Mouse (Mus musculus) CH12.LX (cell line): ENCODE data around the gene Homez. TPM values are rescaled to one million over a fixed set of nuclear protein-coding genes. Genes with fewer than 3 reads are reported as not detected.

Source experiments
- DNase-seq: peaks from one replicate; pipeline ENCODE4 v3.0.0-alpha.2; 2013; ENCODE audit errors: extremely low read depth
- H3K27ac ChIP-seq: 2 replicates; pipeline ENCODE4 v1.5.1; 2012; ENCODE audit warnings: low read depth, mild to moderate bottlenecking, control low read depth, moderate library complexity; ENCODE audit not compliant: insufficient read depth
- H3K27me3 ChIP-seq: replicated peaks from 2 replicates; pipeline ENCODE3; 2012; ENCODE audit warnings: inconsistent platforms
- H3K36me3 ChIP-seq, 2 experiments: replicated peaks in 1 of 2; 2 replicates each; pipeline versions ENCODE3 to v1.6.1; 2012; ENCODE audit warnings: inconsistent platforms in 1 of 2, low read length in 1 of 2, mild to moderate bottlenecking in 1 of 2, mixed read lengths in 1 of 2, moderate library complexity in 1 of 2; ENCODE audit not compliant: control insufficient read depth in 1 of 2, insufficient read depth in 1 of 2
- H3K4me1 ChIP-seq, 2 experiments: 2 replicates each; pipeline ENCODE4 v1.6.1; 2012; ENCODE audit warnings: inconsistent platforms in 1 of 2, moderate library complexity in 1 of 2; ENCODE audit not compliant: insufficient read depth in 2 of 2, control insufficient read depth in 1 of 2
- H3K4me2 ChIP-seq: 2 replicates; pipeline ENCODE4 v1.6.1; 2012; ENCODE audit warnings: low read depth, mild to moderate bottlenecking, control low read depth; ENCODE audit not compliant: poor library complexity, insufficient read depth, severe bottlenecking
- H3K4me3 ChIP-seq, 3 experiments: fragments of 150-350 bp in 1 of 3; sonication (generic) in 1 of 3; replicated peaks in 1 of 3; 2 replicates each; pipeline versions ENCODE3 to v1.5.1; 2011 to 2012; ENCODE audit warnings: low read depth in 2 of 3, low read length in 2 of 3, mild to moderate bottlenecking in 2 of 3, moderate library complexity in 2 of 3, control low read depth in 1 of 3, improper control_type of control experiment in 1 of 3, inconsistent platforms in 1 of 3, mixed read lengths in 1 of 3; ENCODE audit not compliant: poor library complexity in 1 of 3
- H3K79me2 ChIP-seq: replicated peaks from 2 replicates; pipeline ENCODE4 v1.6.1; 2012; ENCODE audit warnings: mild to moderate bottlenecking, moderate library complexity; ENCODE audit not compliant: control insufficient read depth, poor library complexity, insufficient read depth, severe bottlenecking; ENCODE audit errors: extremely low read depth
- H3K9ac ChIP-seq: 2 replicates; pipeline ENCODE4 v1.6.1; 2012; ENCODE audit warnings: low read depth, mild to moderate bottlenecking, control low read depth, moderate library complexity; ENCODE audit not compliant: insufficient read depth
- H3K9me3 ChIP-seq: replicated peaks from 2 replicates; pipeline ENCODE3; 2012; ENCODE audit warnings: low read length, inconsistent platforms, mixed read lengths
- CTCF ChIP-seq, 2 experiments: IDR thresholded peaks in 1 of 2; conservative IDR thresholded peaks in 1 of 2; 2 replicates each; pipeline ENCODE4 v1.5.1; 2011 to 2012; ENCODE audit warnings: low read depth in 2 of 2, low read length in 2 of 2, improper control_type of control experiment in 1 of 2, inconsistent platforms in 1 of 2, mild to moderate bottlenecking in 1 of 2, moderate library complexity in 1 of 2
- ETS1 ChIP-seq: conservative IDR thresholded peaks from 2 replicates; pipeline ENCODE4 v1.6.1; 2012; ENCODE audit warnings: low read depth, mild to moderate bottlenecking, inconsistent platforms, low read length, improper control_type of control experiment, moderate library complexity
- GABPA ChIP-seq: IDR thresholded peaks from 2 replicates; pipeline ENCODE4 v1.6.1; 2012; ENCODE audit warnings: low read depth, low read length, improper control_type of control experiment, inconsistent platforms; ENCODE audit not compliant: insufficient replicate concordance
- HCFC1 ChIP-seq: IDR thresholded peaks from 2 replicates; pipeline ENCODE4 v1.6.1; 2012; ENCODE audit warnings: low read depth, mild to moderate bottlenecking, inconsistent platforms, low read length, improper control_type of control experiment
- MAX ChIP-seq: IDR thresholded peaks from 2 replicates; pipeline ENCODE4 v1.6.1; 2011; ENCODE audit warnings: low read length, improper control_type of control experiment
- MYC ChIP-seq: IDR thresholded peaks from 2 replicates; pipeline ENCODE4 v1.6.1; 2011; ENCODE audit warnings: low read depth, mild to moderate bottlenecking, improper control_type of control experiment, low read length
- NELFE ChIP-seq: IDR thresholded peaks from 2 replicates; pipeline ENCODE4 v1.6.1; 2011; ENCODE audit warnings: low read depth, low read length, improper control_type of control experiment
- PAX5 ChIP-seq: IDR thresholded peaks from 2 replicates; pipeline ENCODE4 v1.6.1; 2012; ENCODE audit warnings: low read length, inconsistent platforms, mixed read lengths
- POLR2AphosphoS2 ChIP-seq: IDR thresholded peaks from 2 replicates; pipeline ENCODE4 v1.6.1; 2011; ENCODE audit warnings: low read depth, low read length, improper control_type of control experiment
- SMC3 ChIP-seq: IDR thresholded peaks from 2 replicates; pipeline ENCODE4 v1.6.1; 2011; ENCODE audit warnings: low read depth, low read length, improper control_type of control experiment
- UBTF ChIP-seq: IDR thresholded peaks from 2 replicates; pipeline ENCODE4 v1.6.1; 2012; ENCODE audit warnings: low read depth, mild to moderate bottlenecking, inconsistent platforms, low read length, improper control_type of control experiment, moderate library complexity
- USF1 ChIP-seq: IDR thresholded peaks from 2 replicates; pipeline ENCODE4 v1.6.1; 2014; ENCODE audit warnings: low read depth, mild to moderate bottlenecking, inconsistent platforms, low read length, improper control_type of control experiment
- ZC3H11A ChIP-seq: IDR thresholded peaks from 2 replicates; pipeline ENCODE4 v1.6.1; 2012; ENCODE audit warnings: low read depth, mild to moderate bottlenecking, inconsistent platforms, low read length, improper control_type of control experiment
- ZKSCAN1 ChIP-seq: IDR thresholded peaks from 2 replicates; pipeline ENCODE4 v1.6.1; 2012; ENCODE audit warnings: low read depth, inconsistent platforms, low read length, improper control_type of control experiment, borderline replicate concordance
- ZNF384 ChIP-seq: IDR thresholded peaks from 2 replicates; pipeline ENCODE4 v1.6.1; 2012; ENCODE audit warnings: low read depth, low read length, improper control_type of control experiment, inconsistent platforms
- dilution Hi-C: fragments of 300-500 bp; cut with MboI; formaldehyde crosslinking; loops from 2 replicates; pipeline ENCODE4 v1.14.3; 2020; ENCODE audit warnings: low sequenced_read_pairs; ENCODE audit not compliant: extremely low pct_unique_long_range_greater_than_20kb, extremely low pct_ligation_motif_present
- in situ Hi-C: fragments of 300-500 bp; cut with MboI; formaldehyde crosslinking; loops from 3 replicates; pipeline ENCODE4 v1.14.3; 2019; ENCODE audit warnings: low sequenced_read_pairs, low pct_ligation_motif_present, low pct_unique_long_range_greater_than_20kb, mixed read lengths
- polyA plus RNA-seq: library from polyadenylated mRNA; unstranded; fragments of >175 nt; gene quantifications from 2 replicates; pipeline ENCODE4 v1.2.1, GENCODE M21; 2012; ENCODE audit warnings: low read depth; ENCODE audit not compliant: insufficient read length
- total RNA-seq, 2 experiments: library from RNA; depleted of rRNA; stranded (reverse); fragments of 300-350 nt in 1 of 2; fragments of >200 nt in 1 of 2; gene quantifications; 2 replicates each; pipeline ENCODE4 v1.2.3; 2012 to 2014

Homez gene
- total and polyA plus RNA-seq, 3 experiments: 3.5 to 7.2 (median 3.7) TPM

- no peak overlapping the region for H3K27ac ChIP-seq
- no peaks in the 10 kb centered on the region for H3K9me3 ChIP-seq
- H3K4me3 ChIP-seq: peak overlapping the region; percentile 36 to 74 (median 41)
- TF ChIP-seq MYC: no peak
- no peak for TF ChIP-seq GABPA
- TF ChIP-seq UBTF: no peak
- TF ChIP-seq SMC3: no peak
- TF ChIP-seq POLR2AphosphoS2: no peak
- in situ Hi-C loops: no loop called here
- no peak for DNase-seq
- no peaks in the 10 kb centered on the region for H3K79me2 ChIP-seq
- peaks cover 0 to 4% of the 10 kb centered on the region in 2 experiments; a peak in 2 of 4 replicates for H3K4me1 ChIP-seq
- peak overlapping the region; percentile 46; the same call in 1 of the 2 replicates for H3K9ac ChIP-seq
- H3K36me3 ChIP-seq: no peaks in the 10 kb centered on the region
- H3K4me2 ChIP-seq: peak overlapping the region; percentile 49; the same call in 1 of the 2 replicates
- peaks cover 74% of the 10 kb centered on the region for H3K27me3 ChIP-seq
- dilution Hi-C loops: no loop called here
Measured at GRCm38 (mm10) chr14:54912109-54912850, 41.5 kb upstream of the Homez start.

DNA sequence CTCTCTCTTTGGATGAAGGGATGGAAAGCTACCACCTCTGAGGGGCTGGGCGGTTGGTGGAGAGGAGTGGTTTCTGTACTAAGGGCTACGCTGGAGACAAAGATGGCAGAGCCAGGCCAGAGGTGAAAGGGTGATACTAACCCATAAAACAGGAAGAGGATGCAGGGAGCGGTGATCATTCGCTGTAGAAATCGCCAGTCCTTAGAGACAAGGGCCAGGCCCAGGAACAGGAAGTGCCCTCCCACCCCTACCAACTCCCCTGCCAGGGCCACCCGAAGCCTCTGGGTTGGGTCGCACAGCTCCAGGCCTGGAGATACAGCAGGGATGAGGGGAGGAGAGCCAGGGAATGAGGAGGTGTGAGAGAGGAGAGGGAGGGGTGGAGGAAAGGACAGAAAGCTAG, 37.9 kb upstream of the Homez start:
- no peak overlapping the region for H3K27ac ChIP-seq
- dilution Hi-C loops: no loop called here
- TF ChIP-seq MAX: no peak
- TF ChIP-seq PAX5: no peak
- TF ChIP-seq USF1: no peak
- no peak for TF ChIP-seq NELFE
- no peak for TF ChIP-seq ZNF384
- TF ChIP-seq ZKSCAN1: no peak
- TF ChIP-seq, all 38 proteins: peak for 0
- in situ Hi-C loops: no loop called here
- no peak overlapping the region for H3K4me2 ChIP-seq
- peaks cover 0 to 4% of the 10 kb centered on the region in 2 experiments; a peak in 2 of 4 replicates for H3K4me1 ChIP-seq
- no peak overlapping the region for H3K4me3 ChIP-seq
- H3K9me3 ChIP-seq: no peaks in the 10 kb centered on the region
- H3K27me3 ChIP-seq: peaks cover 42% of the 10 kb centered on the region
- no peaks in the 10 kb centered on the region for H3K36me3 ChIP-seq
- H3K79me2 ChIP-seq: no peaks in the 10 kb centered on the region
- H3K9ac ChIP-seq: no peak overlapping the region
- no peak for DNase-seq

- dilution Hi-C loops: no loop called here
Measured at GRCm38 (mm10) chr14:54903641-54904040, 32.9 kb upstream of the Homez start.

More at GRCm38 (mm10) chr14:54903641-54904040, 32.9 kb upstream of the Homez start:
- peaks cover 2% of the 10 kb centered on the region for H3K27me3 ChIP-seq
- H3K36me3 ChIP-seq: peaks cover 0 to 9% of the 10 kb centered on the region in 2 experiments
- in situ Hi-C loops: loop anchor here (5.0 kb wide), 2 partner anchors 34 to 109 kb away; partner anchors contain the start of gene Cmtm5
- H3K79me2 ChIP-seq: no peaks in the 10 kb centered on the region
- DNase-seq: no peak
- no peak overlapping the region for H3K9ac ChIP-seq
- H3K9me3 ChIP-seq: no peaks in the 10 kb centered on the region
- H3K4me2 ChIP-seq: no peak overlapping the region
- H3K4me1 ChIP-seq: peaks cover 0 to 10% of the 10 kb centered on the region in 2 experiments; a peak in 2 of 4 replicates
- no peak overlapping the region for H3K4me3 ChIP-seq
- no peak for TF ChIP-seq ETS1
- no peak for TF ChIP-seq NELFE
- no peak for TF ChIP-seq CTCF (conservative IDR thresholded peaks at IDR 0.05 in 1 of 2, IDR thresholded peaks at IDR 0.05 in 1 of 2; ENCODE audit: low read depth in 2 of 2, low read length in 2 of 2)
- no peak for TF ChIP-seq ZC3H11A
- TF ChIP-seq HCFC1: no peak
- H3K27ac ChIP-seq: no peak overlapping the region
